Mouse (Mus musculus): ENCODE measurements around the gene Tbc1d24.

DNA sequence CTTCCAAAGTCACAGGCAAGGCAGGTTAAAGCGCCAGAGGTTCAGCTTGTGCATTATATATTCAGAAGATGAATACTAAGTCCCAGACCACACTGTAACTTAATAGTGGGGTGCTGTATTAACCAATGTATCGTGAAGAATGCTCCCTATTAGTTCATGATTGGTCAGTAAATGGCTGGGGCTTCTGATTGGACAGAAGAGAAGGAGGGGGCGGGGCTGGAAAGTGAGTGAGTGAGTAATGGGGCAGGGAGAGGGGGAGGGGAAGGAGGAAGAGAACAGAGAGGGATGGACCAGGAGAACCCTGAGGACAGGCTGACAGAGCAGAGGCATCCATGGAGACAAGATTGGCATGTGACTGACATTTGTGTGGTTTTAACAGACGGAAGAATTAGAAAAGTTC, 11.5 kb upstream of the Tbc1d24 start:
- TF ChIP-seq CTCF (IDR thresholded peaks at IDR 0.05; ENCODE audit: extremely low read depth, insufficient read length, insufficient replicate concordance, low read depth, low read length) (no peak), POLR2A (IDR thresholded peaks at IDR 0.05; ENCODE audit: low read depth, low read length) (no peak)
